Mouse (Mus musculus) A20 (cell line): ENCODE results near the gene Nadk.
A peak's percentile ranks its signal among the peaks of the same experiment; 100 is the strongest.

Experiments used
- DNase-seq: peaks from one replicate; pipeline ENCODE4 v3.0.0-alpha.2; 2011; ENCODE audit warnings: low read depth, low spot score

Gene Nadk

GRCm38 (mm10) chr4:155561661-155562442 is at the start of gene Nadk:
Gene Nadk, plus strand, starts transcription at chr4:155562378.
- peak; percentile 62 for DNase-seq

GRCm38 (mm10) chr4:155514810-155515209 is 47.4 kb upstream of the Nadk start:
- DNase-seq = no peak

- no peak for DNase-seq
These were observed 44.1 kb upstream of the Nadk start for GRCm38 (mm10) chr4:155517948-155518517.

DNA sequence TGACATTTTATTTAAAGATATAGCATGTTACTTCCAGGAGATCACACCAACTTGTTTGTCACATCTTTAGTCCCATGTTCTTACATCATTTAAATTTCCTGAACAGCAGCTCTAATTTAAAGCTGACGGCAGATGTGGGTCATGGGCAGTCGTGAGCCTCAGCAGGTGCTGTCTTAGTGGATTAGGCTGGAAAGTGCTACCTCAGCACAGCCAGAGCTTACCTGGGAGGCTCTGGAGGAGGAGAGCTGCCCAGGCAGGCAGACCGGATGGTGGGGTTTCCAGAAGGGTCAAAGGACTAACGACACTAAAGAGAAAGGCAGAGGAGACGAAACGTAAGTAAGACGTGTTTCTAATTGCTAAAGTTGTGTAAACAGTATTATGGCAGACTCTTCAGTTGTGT is 39.9 kb upstream of the Nadk start:
- DNase-seq = no peak

DNA sequence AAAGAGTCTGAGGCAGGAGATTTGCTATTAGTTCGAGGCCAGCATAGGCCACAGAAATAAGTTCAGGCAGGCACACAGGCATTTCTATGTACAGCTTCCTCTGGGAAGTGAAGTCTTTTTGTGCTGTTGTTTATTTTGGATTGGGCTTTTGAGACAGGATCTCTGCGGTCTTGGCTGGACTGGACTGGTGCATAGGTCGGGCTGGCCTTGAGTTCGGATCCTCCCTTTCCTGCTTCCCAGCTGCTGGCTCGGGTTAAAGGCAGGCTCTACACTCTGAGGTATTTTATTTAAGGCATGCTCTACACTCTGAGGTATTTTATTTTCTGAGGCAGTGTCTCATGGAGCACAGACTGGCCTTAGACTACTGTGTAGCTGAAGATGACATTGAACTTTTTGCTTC is 36.4 kb upstream of the Nadk start:
- no peak for DNase-seq

GRCm38 (mm10) chr4:155529294-155529693 is 32.9 kb upstream of the Nadk start:
- no peak for DNase-seq

DNA sequence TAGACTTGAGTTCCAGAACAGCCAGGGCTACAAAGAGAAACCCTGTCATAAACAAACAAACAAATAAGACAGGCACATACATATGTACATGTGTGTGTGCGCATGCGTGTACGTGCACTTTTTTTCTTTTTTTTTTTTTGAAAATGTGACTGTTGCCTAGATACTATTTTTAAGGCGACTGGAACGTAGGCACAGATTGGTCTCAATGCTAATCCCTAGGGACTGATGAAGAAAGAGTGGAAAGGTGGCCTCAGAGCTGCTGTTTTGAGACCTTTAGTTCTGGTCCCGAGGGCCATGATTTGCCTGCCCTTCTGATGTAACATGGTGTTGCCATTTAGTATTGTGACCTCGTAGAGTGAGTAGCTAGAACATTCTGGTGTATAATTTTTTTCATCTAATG is 12.2 kb upstream of the Nadk start:
- no peak for DNase-seq

GRCm38 (mm10) chr4:155550446-155550845 is 11.7 kb upstream of the Nadk start:
- peak; percentile 81 for DNase-seq

DNA sequence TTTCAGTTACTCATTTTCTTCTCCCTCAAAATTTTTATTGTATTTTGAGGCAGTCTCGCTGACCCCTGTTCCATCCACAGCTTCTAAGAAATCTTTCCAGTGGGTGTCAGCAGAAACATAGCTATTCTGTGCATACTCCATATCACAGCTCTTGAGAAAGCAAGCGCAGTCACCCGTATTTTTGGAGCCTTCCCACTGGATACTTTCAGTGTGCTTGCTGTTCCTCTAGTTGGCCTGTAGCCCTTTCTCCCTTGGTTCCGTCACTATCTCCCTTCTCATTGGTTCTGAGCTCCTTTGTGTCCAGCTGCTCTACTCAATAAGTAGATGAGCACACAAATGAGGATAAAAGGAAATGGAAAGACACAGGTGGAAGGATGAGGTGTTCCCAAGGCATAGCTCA is 11.1 kb upstream of the Nadk start:
- DNase-seq = no peak

DNA sequence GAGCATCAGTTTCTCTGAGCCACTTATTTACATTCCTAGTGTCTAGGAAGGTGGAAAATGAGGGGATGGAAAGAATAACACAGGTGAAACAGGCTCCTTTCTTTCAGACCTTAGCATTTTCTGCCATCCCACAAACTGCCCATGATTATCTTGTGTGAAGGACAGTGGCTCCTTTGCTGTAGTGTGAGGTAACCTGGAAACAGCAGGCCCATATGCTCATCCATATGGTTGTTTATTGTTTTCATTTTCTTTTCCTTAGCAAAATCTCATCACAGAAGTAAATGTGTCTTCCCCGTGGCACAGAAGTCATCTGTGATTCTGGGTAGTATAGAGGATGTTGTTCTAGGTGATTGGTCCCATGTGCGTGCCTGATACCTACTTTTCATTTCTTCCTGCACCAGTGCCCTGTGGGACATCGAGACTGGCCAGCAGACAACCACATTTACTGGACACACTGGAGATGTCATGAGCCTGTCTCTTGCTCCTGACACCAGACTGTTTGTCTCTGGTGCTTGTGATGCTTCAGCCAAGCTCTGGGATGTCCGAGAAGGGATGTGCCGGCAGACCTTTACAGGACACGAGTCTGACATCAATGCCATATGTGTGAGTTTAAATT is 9.2 kb upstream of the Nadk start:
- DNase-seq = no peak

DNA sequence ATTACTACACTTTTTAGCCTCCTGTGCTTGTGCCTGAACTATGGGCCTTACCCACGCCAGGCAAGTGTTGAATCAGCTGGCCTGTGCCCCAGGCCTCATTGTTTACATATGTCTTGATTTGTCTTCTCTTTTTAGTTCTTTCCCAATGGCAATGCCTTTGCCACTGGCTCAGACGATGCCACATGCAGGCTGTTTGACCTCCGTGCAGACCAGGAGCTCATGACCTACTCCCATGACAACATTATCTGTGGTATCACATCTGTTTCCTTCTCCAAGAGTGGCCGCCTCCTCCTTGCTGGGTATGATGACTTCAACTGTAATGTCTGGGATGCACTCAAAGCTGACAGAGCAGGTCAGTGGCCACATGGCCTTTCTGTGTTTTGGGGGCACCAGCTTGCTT is 7.3 kb upstream of the Nadk start:
- no peak for DNase-seq

- no peak for DNase-seq
These were observed 6.7 kb upstream of the Nadk start for GRCm38 (mm10) chr4:155555464-155555863.

DNA sequence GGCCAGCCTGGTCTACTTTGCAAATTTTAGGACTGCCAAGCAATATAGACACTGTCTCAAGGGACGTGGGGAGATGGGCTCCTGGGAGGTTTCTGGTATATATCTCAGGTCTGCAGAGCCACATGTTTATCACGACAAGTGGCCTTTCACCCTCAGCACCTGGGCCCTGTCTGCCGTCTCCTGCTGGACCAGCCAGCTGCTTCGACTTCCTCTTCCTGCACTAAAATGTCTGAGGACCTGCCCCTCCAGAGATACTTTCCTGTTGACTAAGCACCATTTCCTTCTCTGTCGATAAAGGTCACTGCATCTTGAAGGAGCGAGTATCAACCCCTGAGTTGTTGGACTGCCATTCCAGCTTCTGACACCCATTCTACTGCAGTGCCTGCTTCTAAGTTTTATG is 2.7 kb upstream of the Nadk start:
- peak; percentile 88 for DNase-seq

DNA sequence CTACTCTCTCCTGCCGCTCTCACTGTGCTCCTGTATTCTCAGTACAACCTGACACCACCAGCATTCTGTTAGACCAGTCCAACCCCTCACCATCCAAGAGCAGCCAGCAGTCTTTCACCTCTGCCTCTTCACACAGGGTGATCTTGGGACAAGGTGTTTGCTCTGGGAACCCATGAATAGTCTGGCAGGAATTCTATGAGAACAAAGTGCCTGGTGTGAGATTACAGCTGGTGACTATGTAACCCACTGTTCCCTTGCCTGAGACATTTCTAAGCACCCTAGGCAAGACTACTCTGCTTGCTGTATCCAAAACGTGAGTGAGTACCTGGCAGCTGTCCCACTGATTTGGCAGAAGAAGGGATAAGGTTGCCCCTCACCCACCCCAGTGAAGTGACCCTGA is 1.2 kb upstream of the Nadk start:
- no peak for DNase-seq

DNA sequence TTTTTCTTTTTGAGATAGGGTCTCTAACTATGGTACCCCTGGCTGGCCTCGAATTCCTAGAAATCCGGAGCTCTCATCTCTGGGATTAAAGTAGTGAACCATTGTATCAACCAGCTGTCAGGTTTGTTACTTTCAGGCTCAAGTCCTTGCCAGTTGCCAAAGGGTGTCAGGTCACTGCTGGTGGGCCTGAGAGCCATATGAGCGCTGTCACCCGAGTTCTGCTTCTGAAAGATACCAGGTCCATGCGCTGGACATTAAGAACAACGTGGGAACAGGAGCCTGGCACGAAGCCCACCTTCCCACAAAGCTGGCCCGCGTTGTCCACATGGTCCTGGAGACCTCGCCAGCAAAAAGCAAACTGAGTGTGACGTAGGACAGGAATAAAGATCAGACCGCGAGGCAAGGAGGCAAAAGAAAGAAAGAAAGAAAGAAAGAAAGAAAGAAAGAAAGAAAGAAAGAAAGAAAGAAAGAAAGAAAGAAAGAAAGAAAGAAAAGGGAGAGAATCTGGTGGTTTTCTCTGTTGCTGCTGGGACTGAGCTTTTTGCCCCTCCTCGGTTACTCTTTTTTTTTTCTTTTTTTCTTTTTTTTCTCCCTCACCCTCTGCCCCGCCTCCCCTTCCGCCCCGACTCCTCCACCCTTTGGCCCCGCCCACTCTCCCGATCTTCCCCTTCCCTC is 684 bp downstream of the Nadk start:
- peak; percentile 49 for DNase-seq

GRCm38 (mm10) chr4:155563400-155564231 is 1.4 kb downstream of the Nadk start:
- peak; percentile 98 for DNase-seq

DNA sequence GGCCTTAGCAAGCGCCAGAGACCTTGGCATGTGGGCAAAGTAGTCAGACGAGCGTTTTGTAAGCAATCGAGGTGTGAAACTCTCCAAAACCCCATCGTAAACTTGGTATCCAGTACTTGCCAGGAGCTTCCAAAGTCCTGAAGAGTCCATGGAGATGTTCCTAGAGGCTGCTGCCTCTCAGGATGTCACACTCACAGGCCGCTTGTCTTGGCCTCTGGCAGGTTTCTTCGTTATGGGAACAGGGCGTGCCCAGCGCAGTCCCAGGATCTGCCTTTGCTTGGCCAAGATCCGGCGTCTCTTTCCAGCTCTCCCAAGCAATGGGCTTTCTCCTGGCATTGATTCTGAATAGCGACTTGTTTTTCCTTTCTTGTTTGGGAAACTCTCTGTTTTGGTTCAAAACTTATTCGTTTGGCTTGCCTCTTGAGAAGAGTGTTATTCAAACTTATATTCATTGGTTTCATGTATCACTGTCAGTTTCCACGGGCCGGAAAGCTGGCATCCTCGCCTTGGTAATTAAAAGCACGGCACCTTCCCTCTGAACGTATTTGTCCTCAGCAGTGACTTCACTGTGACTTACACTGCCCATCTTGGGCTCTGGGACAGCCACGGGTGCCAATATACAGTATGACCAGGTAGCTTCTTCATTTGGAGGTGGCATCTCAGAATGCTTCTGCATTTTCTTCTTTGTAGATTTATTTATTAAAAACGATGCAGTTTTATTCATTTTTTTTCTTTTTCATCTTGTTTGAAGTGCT is 2.3 kb downstream of the Nadk start:
- no peak for DNase-seq

GRCm38 (mm10) chr4:155566555-155566954 is 4.4 kb downstream of the Nadk start:
- DNase-seq = no peak

- peak; percentile 67 for DNase-seq
These were observed 6.0 kb downstream of the Nadk start for GRCm38 (mm10) chr4:155568170-155568569.

- DNase-seq = no peak
These were observed 6.6 kb downstream of the Nadk start for GRCm38 (mm10) chr4:155568632-155569370.
